Mouse (Mus musculus): Measurements from ENCODE around the gene Zswim8.

GRCm38 (mm10) chr14:20658326-20658725 lies 49.0 kb upstream of the Zswim8 start:
- TF ChIP-seq CTCF (IDR thresholded peaks at IDR 0.05; ENCODE audit: insufficient read depth, low read depth, low read length) (no peak), POLR2A (IDR thresholded peaks at IDR 0.05; ENCODE audit: insufficient read depth, low read depth, low read length) (no peak)
